Mouse (Mus musculus): Measurements from ENCODE around the gene Mtmr10.

GRCm38 (mm10) chr7:64373830-64374562 is 86.5 kb downstream of the Mtmr10 start, which contains the start of gene Fan1:
- TF ChIP-seq CTCF (IDR thresholded peaks at IDR 0.05; ENCODE audit: extremely low read depth, insufficient read depth, low read length) (no peak), POLR2A (IDR thresholded peaks at IDR 0.05; ENCODE audit: extremely low read depth, insufficient read depth, low read length) (peak; percentile 86)

Measured in cortical plate, adult 2 months (tissue).